Mouse (Mus musculus) liver, adult 2 months (tissue): ENCODE data around the gene Tmem8b.

Experiments
- CTCF ChIP-seq: fragments of 200-500 bp; IDR thresholded peaks from 2 replicates; pipeline ENCODE4 v1.5.1; 2011; ENCODE audit warnings: low read depth, low read length, control low read depth
- POLR2A ChIP-seq: fragments of 200-500 bp; IDR thresholded peaks from 2 replicates; pipeline ENCODE4 v1.6.1; 2011; ENCODE audit warnings: low read length, control low read depth; ENCODE audit not compliant: insufficient read depth; ENCODE audit errors: extremely low read depth

- TF ChIP-seq CTCF (no peak), POLR2A (no peak)
Measured at GRCm38 (mm10) chr4:43633296-43633695, 35.5 kb upstream of the Tmem8b start.
